Mouse (Mus musculus): ENCODE results near the gene Nutm1.

DNA sequence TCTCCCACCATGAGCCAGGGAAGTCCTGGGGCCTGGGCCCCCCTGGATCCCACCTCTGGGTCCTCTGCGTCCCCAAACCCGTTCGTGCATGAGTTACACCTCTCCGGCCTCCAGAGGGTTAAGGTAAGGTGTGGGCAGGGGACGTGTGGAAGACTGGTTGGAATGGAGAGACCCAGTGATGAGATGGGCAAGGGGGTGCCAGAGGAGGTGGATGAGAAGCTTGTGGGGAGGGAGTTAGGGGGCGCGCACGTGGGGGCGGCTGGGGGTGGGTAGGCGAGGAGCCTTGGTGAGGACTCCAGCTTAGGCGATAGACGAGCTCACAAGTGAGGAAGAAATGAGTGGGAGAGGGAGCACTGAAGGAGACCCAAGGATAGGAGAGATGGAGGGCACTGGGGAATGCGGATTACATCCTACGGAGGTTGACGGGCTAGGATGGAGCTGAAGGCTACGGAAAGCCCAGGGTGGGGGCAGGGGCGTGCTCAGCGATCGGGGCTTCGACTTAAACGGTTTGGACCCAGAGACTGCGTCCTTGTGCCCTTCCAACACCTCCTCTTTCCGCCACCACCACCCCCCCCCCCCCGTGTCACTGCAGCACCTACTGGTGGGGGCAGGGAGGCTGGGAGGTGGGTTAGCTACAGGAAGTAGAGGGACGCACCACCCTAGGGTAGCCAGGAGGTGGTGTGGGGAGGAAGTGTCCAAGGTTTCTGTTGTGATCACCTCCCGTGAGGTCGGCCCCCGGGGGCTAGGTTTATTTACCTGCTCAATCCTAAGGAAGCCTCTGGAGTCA lies 19.0 kb downstream of the Nutm1 start:
- TF ChIP-seq POLR2A (IDR thresholded peaks at IDR 0.05; ENCODE audit: borderline replicate concordance, insufficient read depth, low read length), result no peak
- no peak for TF ChIP-seq CTCF (IDR thresholded peaks at IDR 0.05; ENCODE audit: borderline replicate concordance, insufficient read depth, low read depth, low read length)

Data from cerebellum, adult 2 months (tissue).